Mouse (Mus musculus) stomach, postnatal 0 days (tissue): ENCODE data around the gene Sox18.

Experiments
- CTCF ChIP-seq: IDR thresholded peaks from 2 replicates; pipeline ENCODE4 v1.5.1; 2016; ENCODE audit warnings: antibody characterized with exemption, low read depth, mild to moderate bottlenecking, moderate library complexity
- EP300 ChIP-seq: optimal IDR thresholded peaks from 2 replicates; pipeline ENCODE3; 2016; ENCODE audit warnings: antibody characterized with exemption

DNA sequence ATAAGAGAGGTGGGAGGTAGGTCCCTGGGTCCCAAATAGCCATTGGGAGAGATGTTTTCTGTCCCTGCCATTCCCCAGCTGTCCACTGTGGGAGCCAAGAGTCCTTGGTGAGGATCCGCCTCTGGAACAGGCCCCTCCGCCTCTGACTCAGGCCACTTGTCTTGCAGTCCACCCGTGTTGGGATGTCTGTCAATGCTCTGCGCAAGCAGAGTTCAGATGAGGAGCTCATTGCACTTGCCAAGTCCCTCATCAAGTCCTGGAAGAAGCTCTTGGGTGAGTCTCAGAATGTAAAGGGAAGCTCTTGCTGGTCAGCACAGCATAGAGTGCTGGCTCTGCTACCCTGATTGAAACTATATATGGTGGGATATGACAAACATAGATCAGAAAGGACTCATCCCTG, 11.9 kb upstream of the Sox18 start:
- no peak for TF ChIP-seq CTCF
- no peak for TF ChIP-seq EP300
